Mouse (Mus musculus) kidney, postnatal 4 days (tissue): ENCODE measurements at regions not wholly inside any gene's neighbourhood (a gene's known extent, or its start where the extent isn't known, plus 50 kb on each side); places are given as distances from the start of the nearest gene placed in this dataset.
"Not testable (repeated sequence)": the region's sequence is repeated elsewhere in the genome, so short reads cannot be mapped to it uniquely, and the experiment has no call there.

ENCODE experiments used
- DNase-seq, 2 experiments: peaks; one replicate each; pipeline ENCODE4 v3.0.0; 2021; ENCODE audit warnings: mixed read lengths in 2 of 2

DNA sequence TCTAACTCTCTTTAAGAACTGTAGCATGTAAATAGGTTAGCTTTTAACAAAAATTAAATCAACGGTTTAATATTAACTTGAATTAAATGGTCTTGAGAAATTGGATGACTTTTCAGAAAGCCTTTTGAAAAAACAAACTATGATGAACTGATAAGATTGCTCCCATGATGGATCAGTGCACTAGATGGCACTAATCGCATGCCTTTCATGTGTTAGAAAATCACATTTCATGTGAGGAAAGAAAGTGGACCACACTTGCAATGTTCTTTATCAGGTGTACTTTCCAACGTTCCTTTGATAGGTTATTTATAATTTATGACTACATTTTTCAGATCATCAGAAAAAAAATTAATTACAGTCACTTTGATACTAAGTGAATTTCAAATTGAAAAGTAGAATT is 1003.2 kb upstream of the 4930412O13Rik start:
- no peak for DNase-seq

DNA sequence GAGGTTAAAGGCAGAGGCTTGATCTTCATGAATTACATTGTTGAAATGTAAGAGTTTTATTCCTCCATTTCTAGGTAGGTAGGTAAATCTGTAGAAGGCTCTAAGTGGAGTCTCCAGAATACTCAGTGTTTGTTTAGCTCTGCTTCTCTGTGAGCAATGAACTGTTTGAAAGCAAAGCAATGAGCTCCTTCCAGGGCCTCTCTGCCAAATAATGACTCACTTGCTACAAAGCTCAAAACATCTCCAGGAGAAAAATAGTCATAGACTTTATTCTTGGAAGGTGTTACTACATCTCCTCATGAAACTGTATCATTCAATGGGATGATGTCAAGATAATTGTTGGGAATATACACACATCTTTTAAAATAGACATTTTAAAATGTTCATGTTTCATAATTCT is 968.6 kb upstream of the 4930412O13Rik start:
- no peak for DNase-seq

- DNase-seq = no peak
These were observed 956.2 kb upstream of the 4930412O13Rik start for GRCm38 (mm10) chr2:8924856-8925255.

GRCm38 (mm10) chr2:8941574-8941973 is 939.5 kb upstream of the 4930412O13Rik start:
- DNase-seq = no peak

DNA sequence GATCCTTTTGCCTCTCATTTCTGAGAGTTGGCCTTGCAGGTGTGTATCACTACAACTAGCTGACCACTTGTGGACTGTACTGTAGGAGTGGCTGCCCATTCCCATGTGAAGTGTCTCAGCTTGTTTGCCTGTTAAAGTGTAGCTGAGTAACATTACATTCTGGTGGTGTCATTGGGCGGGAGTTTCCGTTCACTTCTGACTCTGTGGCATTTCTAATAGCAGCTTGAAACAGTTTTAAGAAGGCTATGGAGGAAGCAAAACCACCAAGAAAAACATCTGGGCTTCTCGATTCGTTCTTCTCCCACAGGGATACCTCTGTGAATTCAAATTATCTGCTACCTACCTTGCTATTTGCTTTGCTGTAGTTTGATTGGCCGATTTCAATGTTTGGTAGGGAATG is 922.1 kb upstream of the 4930412O13Rik start:
- DNase-seq = no peak

DNA sequence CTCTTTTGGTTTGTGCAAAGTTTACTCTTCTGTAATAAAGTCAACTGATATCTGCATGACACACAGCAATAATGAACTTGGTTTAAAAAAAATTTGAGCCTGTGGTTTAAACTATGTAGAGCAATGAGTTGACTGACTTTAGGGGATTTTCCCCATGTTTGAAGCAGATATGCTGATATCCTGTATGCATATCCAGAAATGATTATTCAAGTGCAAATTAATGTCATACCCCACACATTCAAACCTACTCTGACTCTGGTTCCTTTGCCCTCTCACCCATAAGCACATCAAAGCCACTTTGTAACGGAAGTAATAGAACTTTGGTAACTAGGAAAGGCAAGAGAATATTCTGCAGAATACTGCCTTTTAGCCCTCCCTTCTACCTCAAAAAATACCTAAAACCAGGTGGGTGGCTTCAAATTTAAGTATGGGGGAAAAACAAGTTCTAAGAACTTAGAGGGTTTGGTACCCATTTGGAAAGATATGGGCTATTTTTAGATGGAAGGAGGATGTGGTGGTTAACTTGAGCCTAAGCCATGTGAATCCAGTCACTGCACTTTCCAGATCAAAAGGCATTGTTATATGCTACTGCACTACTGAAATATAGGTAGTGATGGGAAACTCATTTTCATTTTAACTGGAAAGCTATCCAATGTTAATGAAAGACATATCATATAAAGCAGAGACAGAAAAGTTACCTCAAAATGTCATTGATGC is 915.9 kb upstream of the 4930412O13Rik start:
- no peak for DNase-seq

- peak in 1 of 2 experiments; percentile 2 for DNase-seq
These were observed 905.4 kb upstream of the 4930412O13Rik start for GRCm38 (mm10) chr2:8975635-8976034.

GRCm38 (mm10) chr2:9012326-9012725 is 868.7 kb upstream of the 4930412O13Rik start:
- no peak for DNase-seq

DNA sequence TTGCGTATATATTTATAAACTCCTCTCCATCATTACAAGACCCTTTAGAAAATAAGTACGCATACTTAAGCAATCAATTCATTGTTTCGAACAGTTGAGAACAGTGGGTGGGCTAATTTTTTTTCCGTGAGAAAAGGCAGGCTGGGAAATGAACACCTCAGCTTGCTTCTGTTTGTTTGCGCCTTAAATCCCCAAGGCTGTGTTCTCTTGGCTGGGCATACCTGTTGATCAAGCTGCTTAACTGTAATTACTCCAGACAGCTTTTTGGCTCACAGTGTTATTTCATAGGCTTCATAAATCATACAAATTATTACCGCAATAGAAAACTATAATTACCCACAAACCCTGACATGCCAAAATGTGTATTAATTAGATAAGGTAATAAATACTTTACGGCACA is 848.0 kb upstream of the 4930412O13Rik start:
- DNase-seq = no peak

DNA sequence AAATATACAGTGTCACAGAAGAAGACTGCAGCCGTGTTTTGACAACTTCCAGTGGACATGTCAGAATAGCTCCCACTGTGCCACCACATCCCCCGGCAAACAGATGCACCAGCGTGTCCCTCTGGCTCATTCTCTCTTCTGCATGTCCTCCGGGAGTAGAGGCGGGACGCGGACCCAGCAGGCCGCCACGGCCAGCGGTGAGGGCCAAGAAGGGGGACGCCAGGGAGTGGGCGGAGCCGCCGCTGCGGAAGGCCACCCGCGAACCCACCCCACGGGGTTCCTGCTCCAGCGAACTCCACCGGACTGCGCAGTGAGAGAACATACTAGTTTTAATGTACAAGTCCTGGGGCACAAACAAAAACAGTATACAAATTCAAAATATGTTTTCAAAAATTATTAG is 838.7 kb upstream of the 4930412O13Rik start:
- DNase-seq = not testable (repeated sequence)

DNA sequence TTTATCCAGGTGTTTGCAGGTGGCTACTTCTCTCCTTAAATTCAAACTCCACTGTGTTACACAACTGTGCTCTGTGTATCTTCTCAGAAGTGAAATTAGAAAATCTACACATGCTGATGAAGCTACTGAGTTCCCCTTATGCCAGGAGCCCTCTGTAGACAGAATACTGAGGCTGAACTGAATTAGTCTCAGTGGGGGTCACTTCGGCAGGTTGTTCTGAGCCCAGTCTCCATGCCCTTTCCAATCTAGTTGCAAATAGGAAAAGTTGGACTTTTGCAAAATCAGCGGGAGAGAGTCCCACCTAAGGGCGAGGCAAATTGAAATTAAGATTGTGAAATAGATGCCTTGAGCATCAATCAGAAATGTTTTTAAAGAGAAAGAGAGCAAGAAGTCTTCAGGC is 833.1 kb upstream of the 4930412O13Rik start:
- no peak for DNase-seq

- no peak for DNase-seq
These were observed 807.2 kb upstream of the 4930412O13Rik start for GRCm38 (mm10) chr2:9073851-9074250.

DNA sequence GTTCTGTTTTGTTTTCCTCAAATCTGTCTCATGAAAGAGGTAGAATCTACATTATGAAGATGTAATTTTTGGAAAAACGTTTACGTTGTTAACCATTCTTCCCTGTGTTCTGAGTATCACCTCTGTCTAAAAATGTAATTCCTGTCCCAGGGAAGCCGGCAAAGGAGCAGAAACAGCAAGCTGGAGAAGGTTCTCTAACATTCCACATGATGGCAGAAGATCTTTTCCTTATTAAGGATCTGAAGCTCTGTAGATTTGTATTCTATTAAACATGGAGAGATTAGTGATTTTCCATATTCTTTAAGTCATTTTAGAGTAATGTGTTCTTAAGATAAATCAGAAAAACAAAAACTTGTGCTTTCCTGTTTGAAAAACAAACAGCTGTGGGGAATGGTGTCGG is 802.9 kb upstream of the 4930412O13Rik start:
- no peak for DNase-seq

DNA sequence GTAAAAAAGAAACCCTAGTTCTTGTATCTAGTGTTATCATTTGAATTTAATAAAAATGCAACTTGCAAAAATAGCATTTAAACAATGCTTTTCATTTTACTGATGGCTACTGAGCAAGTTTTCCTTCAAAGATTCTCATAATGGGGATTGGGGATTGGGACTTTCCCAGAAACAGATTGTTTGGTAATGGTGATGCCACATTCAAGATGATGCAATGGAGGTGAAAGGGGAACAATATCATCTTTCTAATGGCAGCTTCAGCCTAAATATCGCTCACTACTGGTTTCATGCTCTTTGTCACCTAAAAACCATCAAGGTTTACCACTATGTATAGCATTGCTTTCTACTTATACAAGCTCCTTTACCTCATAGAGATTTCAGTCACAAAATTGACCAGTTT is 799.3 kb upstream of the 4930412O13Rik start:
- no peak for DNase-seq

DNA sequence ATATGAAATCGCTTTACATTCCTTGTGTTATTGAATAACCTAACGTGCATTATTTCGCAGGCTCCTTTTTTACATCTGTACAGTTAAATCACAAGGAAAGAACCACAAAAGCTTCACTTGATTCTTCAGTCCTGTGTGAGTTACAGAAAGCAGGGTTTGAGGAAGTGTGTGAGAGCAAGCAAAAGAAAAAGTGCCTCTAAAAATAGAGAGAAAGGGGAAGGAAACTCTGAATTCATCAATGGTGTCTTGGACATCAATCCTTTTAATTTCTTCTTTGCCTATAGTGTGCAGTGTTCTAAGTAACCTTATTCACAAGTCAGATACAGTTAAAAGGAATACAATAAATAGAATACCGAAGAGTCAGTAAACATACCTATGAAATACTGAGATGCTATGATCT is 785.7 kb upstream of the 4930412O13Rik start:
- DNase-seq = no peak

GRCm38 (mm10) chr2:9116697-9117096 is 764.4 kb upstream of the 4930412O13Rik start:
- no peak for DNase-seq

- no peak for DNase-seq
These were observed 763.5 kb upstream of the 4930412O13Rik start for GRCm38 (mm10) chr2:9117523-9117922.

DNA sequence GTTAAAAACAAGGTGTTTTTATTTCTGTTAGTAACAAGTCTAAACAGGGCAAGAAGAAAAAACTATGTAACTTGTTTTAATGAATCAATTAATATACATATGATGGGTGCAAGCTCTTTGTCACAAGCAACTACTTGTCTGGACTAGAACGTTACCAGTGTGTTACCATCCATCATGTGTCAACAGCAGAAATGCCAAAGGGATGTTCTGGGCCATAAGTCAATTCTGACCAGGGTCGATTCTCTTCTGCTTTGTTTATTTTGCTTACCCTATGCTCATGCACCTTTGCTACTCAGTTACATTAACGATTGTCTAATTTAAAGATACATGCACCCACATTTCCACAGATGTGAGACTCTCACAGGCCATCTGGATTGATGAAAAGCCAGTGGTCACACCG is 744.1 kb upstream of the 4930412O13Rik start:
- no peak for DNase-seq

DNA sequence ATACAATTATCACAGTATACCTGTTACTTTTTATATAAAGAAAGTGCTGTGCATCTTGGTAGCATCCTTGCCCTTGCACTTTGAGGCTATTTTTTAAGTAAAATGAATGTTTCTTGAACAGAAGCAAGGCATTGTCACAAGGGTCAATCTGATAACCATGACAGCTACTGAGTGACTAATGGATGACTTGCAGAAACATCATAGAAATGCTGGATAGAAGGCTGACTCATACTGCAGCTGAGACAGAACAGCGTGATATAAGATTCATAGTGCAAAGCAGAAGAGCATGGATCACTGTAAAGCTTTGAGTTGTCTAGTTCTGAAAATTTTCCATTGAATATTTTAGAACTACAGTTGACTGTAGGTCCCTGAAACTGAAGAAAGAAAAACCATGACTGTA is 739.6 kb upstream of the 4930412O13Rik start:
- no peak for DNase-seq

- DNase-seq = no peak
These were observed 725.4 kb upstream of the 4930412O13Rik start for GRCm38 (mm10) chr2:9155604-9156003.

GRCm38 (mm10) chr2:9160181-9160580 is 720.9 kb upstream of the 4930412O13Rik start:
- DNase-seq = no peak

DNA sequence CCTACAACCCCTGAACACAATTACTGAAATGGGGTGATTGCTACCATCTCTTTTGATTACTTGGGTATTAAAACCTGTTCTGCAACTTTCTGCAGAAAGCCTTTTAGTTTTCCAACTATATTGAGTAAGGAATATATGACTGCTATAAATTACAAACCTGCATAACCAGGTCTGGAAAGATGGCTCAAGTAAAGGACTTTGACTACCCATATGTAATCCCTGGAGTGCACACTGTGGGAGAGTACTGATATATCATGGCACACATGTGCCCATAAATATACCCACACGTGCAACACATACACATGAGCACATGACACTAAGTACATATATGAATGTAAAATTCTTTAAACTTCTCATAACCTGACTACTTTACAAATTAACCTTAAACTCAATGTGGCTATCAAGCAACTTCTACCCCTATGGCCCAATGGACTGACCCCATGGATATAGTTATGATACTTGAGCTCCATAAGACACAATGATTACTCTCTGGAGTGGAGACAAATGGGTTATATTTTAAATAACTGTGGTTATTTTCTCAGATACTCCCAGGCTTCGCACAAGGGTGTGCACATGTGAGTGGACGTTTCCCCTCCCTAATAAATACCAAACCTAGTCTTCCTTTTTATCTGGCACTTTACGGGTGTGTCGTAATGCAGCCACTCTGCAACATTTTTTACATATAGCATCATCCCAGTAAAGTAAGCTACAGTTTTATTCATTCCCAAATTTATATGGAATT is 717.1 kb upstream of the 4930412O13Rik start:
- DNase-seq = no peak

GRCm38 (mm10) chr2:9182127-9182526 is 698.9 kb upstream of the 4930412O13Rik start:
- DNase-seq = peak in 1 of 2 experiments; percentile 8

DNA sequence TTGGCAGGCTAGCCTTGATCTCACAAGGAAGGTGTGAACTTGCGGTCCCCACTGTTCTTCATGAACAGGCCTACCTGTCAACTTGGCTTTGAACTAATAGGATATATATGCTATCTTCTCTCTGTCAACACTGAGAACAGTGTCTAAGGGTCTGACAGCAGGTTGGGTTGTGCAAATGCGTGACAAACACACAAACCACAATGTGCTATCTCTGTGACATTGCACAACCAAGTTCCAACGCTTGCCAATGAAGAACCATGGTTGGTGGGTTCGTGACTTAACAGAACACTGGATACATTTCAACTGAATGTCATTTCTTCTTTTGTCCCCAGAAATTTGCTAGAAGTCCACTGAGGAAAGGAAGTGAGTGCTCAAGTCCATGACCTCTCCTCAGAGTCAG is 696.8 kb upstream of the 4930412O13Rik start:
- DNase-seq = no peak
